Mouse (Mus musculus) layer of hippocampus, postnatal 10 days (tissue): Measurements from ENCODE around the gene Fsd1l. TPM values are rescaled to one million over a fixed set of nuclear protein-coding genes. Genes with fewer than 3 reads are reported as not detected.
A peak's percentile ranks its signal among the peaks of the same experiment; 100 is the strongest.

Experiments
- DNase-seq, 2 experiments: peaks; one replicate each; pipeline ENCODE4 v3.0.0; 2021; ENCODE audit warnings: low spot score in 2 of 2
- long read RNA-seq: library from polyadenylated mRNA; stranded (forward); transcript quantifications from one replicate; pipeline ENCODE4 v2.0.0, GENCODE M21; 2023
- total RNA-seq, 2 experiments: library from RNA; stranded (reverse); gene quantifications; 2 replicates each; pipeline ENCODE4 v1.2.3; 2021

Gene Fsd1l
- total RNA-seq: 10 to 100 TPM; 45.4 to 49.0 TPM
- long read RNA-seq: 0 reads

DNA sequence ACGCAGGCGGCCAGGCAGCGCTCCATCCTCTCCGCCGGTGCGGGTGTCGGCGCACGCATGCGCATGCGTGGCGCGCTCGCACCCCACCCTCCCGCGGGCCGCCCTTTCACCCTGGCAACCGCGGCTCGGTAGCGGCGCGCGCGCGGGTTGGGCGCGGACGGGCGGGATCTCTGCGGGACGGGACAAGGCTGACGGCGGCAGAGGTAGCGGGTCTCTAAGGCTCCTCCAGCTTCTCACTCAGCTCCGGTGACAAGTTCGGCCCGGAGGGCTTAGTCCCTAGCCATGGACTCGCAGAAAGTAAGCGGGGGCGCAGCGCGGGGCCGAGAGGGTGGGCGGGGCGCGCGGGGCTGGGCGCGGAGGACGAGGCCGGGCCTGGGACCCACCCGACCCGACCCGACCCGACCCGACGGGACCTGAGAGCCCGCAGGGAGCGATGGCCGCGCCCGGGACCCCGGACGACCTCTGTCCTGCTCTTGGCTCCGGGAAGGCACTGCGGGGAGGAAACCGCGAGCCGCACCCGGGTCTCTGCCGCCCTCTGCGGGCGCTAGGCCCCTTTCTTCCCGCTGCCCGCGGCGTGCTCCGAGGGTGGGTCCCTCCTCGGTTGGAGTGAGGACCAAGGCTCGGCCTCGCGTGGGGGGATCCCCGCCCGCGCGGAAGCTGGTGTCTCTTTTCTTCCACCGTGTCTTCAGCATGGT is at the start of gene Fsd1l:
Fsd1l (plus strand) TSS at position 156 of the 695 bp plus-strand sequence.
- peak; percentile 79 to 86 for DNase-seq

DNA sequence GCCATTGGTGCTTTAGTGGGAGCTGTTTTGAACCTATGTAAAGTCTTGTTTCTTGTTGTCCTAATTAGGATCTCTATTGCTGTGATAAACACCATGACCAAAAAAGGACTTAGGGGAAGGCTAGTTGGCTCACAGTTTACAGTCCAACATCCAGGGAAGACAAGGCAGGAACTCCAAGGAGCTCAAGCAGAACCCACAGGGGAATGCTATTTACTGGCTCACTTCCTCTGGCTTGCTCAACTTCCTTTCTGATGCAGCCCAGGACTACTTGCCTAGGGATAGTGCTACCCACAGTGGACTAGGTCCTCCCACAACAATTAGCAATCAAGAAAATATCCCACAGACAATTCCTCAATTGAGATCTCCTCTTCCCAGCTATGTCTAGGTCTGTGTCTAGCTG is 43.6 kb upstream of the Fsd1l start:
- no peak for DNase-seq

DNA sequence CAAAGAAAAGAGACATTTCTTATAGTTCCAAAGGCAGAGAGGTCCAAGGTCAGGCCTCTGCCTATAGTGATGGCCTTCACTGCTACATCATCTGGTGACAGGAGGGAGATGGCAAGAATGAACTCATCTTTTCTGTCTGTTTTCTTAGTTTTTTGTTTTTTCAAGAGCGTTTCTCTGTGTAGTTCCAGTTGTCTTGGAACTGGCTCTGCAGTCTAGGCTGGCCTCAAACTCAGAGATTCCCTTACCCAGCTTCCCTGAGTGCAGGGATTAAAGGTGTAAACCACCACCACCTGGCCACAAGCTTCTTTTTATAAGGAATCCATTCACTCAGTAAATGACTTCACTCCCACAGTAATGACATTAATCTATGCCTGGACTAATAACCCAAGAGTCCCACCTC is 42.3 kb upstream of the Fsd1l start:
- DNase-seq: no peak

DNA sequence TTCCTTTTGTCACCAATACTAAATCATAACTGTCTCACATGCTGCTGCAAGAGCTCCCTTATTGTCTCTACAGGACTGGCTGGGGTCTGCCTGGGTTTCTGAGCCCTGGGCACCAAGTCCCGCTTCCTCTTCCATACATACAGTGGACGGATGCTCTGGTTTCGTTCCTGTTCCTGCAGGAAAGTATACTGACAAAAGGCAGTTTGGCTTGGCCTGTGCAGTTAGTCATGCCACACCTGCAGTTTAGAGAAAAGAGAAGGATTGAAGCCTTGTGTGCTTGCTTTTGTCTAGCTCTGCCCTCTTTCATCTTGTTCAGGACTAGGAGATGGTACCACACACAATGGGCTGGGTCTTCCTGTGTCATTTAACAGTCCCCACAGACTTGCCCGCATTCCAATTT is 41.8 kb upstream of the Fsd1l start:
- DNase-seq: no peak

DNA sequence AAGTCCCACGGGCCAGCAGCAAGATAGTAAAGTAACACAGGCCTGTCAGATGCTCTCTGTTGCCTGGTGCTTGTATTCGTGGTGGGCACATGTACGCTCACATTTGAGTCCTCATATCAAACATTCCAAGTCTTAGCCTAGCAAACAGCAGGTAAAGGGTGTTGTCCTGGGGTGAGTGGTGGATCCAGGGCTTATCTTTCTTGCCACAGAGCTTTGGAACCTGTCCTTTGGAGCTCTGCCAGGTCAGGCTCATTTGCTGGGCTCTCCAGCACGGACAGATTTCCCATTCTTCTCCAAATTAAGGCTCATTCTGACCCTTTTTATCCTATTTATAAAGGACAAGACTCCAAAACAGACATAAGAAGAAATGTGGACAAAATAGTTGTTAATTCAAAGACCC is 41.1 kb upstream of the Fsd1l start:
- DNase-seq: no peak

DNA sequence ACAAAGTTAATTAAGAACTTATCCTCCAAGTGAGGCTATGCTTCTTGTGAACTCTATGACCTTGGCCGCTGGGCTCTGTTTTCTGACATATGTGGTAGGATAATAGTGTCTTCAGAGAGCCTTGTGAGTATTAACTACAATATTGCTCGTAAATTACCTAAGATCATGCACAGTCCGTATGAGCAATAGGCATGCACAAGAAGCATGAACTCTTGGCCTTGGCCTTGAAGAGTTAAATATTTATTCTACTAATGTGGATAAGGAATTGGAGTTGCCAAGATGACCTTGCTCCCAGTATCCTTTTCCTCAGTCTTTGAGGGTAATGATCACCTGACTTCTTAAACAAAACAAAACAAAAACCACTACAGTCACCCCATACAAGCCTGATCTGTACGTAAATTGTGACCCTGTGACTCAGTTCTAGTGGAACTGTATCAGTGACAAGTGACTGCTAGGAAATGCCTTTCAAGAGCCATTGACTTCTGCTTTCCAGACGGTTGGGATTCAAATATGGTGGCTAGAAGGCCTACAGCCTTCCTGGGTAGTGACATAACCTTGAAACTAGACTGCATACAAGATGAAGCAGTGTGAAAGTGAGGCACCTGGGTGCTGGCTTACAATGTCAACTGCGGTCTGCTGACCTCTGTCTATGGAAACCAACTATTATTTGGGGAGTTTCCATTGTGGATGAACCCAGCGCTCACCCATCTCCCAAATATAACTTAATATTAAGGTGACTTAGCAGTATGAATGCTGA is 40.4 kb upstream of the Fsd1l start:
- no peak for DNase-seq

DNA sequence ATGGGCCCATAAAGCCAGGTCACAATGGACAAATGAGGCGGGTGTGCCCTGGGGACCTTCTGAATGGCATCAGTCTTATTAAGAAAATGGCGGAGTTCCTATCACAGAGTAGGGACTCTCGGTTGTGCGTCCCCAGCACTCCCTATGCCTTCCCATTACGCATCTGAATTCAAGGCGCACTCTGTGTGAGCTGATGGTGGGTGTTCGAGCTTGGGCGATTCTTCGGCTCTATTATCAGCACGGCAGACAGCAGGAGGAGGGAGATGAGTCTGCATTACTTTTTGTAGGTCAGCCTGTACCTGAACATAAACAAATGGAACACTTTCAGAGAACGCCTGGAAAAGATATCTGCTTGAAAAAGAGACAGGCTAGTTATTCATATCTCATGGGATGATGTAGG is 39.7 kb upstream of the Fsd1l start:
- no peak for DNase-seq

DNA sequence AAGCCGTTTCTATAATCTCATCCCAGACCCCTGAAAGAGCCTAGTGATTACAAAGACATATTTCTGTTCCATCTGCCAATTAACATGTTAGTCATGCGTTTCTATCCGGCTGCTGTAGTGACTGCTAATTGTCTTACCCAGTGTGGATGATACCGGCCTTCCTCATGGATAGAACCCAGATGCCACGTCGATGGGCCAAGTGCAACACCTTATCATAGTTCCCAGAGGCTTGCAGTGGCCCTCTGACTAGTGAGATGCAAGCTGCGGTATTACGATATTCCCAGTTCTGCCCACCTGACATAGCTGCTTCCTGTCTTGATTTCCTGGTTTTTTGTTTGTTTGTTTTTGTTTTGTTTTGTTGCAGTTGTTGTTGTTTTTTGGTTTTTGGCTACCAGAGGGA is 39.3 kb upstream of the Fsd1l start:
- no peak for DNase-seq

DNA sequence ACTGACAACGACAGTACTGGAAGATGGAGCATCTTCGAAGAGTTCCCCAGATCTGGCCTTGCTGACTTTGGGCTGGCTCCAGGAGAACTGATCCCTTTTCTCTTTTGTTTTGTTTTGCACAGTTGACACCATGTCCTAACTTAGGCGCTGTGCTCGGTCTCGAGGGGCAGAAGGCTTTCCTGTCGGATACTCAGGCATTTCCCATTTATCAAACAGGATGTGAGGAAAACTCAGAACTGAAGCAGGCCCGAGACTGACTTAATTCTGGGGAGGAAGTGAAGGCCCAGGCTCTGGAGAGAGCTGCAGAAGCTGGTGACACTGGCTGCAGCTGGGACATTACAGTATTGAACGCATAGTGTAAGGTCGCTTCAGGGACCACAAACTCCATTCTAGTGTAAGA is 38.9 kb upstream of the Fsd1l start:
- no peak for DNase-seq

DNA sequence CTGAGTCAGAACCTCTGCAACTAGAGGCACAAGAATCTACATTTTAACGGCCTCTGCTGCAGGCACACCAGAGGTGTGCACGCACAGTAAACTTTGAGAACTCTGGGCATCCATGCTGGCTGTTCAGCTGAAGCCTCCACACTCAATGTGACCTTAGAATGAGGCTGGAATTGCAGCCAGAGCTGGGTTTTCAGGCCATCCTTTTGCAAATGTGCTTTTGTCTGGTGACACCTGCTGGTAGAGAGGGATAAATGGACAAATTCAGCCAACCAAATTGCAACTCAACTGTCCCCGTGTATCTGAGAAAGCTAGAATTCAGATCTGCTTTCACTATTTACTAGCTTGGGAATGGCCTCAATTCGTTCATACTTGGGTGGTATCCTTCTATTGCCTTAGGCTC is 37.1 kb upstream of the Fsd1l start:
- DNase-seq: peak; percentile 59 to 72

DNA sequence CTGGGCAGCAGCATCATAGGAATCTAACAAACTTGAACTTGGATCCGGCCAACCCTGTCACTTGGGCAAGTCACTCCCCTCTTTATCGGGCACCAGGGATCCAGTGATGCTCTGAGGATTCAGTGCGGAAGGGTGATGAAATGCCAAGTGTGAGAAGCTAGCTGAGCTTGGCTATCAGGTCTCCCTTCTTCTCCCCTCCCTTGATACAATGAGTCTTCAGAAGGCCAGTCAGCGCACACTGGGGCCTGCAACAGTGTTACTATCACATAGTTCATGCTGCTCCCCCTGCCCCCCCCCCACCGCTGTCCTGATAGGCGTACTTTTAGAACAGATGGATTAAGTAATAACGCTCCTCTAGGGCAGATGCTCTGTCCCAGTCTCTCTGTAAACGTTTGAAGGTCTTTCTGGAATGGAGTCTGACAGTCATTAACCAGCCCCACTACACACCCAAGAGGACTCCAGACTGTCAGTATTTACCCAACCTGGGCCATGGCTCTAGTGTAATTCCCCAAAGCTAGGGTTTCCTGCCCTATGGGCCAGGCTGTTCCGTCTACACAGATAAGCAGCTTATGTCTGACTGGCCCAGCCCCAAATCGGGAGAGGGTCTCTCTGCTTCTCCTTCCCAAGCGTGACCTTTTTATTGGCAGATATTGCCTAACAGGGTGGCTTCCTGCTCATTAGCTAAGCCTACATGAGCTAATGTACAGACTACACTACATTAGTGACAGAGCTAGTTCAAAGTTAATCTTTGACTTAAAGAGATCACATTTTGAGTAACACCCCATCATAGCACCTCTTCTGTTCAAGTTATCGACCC is 35.8 kb upstream of the Fsd1l start:
- DNase-seq: no peak

DNA sequence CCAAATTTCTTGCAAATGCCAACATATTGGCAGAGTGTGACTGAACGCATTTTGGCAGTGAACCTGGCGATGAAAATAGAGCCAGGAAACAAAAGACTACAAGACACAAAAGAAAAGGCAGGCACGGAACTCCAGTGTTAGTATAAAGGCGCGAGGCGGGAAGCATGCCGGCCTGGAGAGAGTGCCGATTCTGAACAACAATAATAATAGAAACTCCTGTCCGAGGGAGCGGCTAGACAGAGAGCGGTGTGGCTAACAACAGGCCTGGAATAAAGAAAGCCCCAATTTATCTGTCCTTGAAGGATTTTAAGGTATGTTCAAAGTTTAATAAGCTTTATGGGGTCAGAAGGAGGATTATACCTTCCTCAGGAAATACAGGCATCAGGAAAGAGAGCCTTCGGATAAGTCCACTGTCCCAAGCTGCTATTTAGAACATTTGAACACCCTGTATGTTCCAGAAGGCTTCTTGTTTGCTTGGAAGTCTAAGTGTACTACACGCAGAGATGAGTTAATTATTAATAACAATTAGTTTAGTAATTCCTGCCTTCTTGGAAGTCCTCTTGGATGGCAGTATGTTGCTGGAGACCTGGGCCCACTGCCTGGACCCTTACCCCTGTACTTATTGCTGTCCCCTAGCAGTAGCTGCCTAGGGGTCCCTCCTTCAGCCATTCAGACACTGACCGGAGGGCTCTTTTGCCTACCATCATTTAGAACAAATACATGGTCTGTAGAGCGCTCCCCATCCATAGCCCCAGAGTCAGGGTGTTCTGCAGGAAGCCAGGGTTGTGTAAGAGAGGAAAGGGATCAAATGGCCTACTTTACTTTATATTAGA is 35.0 kb upstream of the Fsd1l start:
- DNase-seq: no peak

DNA sequence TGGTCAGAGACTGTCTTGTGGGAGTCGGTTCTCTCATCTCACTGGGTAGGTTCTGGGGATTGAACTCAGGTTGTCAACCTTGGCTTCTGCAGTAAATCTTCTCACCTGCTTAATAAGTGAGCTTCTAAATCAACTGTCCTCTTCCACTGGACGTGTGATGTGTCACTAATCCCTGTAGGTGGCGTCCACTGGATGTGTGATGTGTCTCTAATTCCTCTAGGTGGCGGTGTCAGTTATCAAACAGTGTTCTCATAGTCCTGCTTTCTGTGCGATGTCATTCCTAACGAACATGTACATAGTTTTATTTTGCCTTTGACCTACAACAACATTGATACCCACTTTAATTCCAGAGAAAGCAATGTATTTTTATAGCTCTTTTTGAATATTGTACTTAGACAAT is 30.8 kb upstream of the Fsd1l start:
- DNase-seq: no peak

DNA sequence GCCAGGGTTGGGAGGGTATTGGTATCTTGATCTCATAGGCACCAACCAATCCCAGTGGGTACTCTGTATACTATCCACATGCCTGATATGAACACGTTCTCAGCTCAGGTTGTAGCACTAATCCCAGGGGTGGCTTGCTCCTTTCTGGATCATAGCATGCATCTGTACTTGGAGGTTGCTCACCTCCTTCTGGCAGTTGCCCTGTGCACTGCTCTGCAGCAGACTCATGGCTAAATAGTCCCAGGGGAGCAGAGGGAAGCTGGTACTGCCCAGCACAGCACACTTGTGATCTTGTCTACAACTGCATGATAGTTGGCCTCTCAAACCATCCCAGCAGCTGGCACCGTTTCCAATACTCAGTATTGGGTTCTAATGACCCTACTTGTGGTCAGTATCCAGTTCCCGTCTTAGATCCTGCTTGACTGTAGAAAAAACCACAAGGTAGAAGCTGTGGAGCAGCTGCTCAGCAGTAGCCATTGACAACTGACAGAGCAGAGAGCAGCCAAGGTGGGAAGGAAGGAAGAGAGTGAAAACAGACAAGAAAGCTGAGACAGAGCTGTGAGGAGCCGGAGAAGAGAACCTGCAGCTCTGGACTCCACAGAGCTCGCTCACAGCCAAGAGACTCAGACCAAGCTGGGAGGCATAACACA is 16.6 kb upstream of the Fsd1l start:
- DNase-seq: no peak

DNA sequence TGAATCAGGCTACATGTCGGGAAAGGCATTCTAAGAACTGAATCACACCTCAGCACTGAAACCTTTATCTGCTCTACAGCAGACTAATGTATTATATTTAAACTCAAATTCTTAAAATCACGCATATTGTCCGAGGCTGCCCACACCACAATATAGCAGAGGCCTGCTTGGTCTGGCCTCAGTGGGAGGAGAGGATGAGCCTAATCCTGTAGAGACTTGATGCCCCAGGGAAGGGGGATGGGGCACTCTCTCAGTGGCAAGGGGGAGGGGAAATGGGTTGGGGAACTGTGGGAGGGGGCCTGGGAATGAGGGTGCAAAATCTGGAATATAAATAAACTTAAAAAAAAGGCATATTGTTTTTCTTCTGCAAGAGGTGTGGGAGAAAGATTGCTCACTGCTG is 13.3 kb upstream of the Fsd1l start:
- no peak for DNase-seq

DNA sequence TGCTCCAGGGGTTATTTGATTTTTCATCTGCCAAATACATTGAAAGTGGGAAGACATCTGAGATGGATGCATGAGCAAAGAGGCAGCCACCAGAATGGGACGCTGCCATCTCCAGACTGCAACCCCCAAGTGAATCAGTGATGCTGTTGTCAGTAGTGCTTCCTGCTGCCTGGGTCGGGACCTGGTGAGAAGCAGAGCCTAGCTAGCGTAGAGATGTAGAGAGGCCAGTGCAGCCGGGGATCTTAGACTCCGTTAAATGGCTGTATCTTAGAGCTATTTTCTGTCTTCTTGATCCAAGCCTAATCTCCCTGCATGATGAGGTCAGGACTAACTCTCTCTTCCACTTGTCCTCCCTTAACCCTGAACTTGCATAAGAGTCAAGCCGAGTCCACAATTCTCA is 11.2 kb upstream of the Fsd1l start:
- no peak for DNase-seq

DNA sequence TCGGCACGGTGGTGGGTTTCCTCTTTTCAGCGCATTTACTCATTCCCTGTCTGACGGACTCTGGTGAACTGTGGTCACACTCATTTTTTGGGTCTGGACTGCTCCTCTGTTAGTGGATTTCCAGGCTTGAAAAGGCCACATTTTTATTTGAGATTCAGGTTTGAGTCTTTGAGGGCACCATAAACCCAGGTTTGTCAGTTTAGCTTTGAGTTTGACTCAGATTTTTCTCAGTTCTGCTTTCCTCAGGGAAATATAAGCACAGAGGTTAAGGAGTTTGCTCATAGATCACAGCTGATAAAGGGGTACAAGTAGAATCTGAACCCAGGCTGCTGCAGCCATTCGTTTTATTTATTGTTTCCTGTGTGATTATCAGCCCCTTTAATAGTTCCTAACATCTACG is 10.2 kb upstream of the Fsd1l start:
- DNase-seq: no peak

DNA sequence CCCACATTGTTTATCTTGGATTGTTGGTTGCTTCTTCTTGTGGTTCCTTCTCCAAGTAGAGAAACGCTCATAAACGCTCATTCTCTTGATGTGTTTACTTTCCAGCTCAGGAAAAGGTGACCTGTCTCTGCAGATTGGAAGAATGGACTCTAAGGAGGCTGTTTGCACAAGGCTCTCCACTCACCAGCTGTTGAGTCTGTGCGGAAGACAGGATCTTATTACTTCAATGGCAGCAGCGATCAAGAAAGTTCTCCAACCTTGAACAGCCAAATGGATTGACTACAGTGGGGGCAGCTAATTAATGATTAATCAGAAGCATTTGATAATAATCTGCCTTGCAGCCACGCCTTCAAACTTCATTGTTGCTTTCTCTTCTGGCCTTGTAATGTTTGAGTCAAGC is 9.8 kb upstream of the Fsd1l start:
- no peak for DNase-seq

DNA sequence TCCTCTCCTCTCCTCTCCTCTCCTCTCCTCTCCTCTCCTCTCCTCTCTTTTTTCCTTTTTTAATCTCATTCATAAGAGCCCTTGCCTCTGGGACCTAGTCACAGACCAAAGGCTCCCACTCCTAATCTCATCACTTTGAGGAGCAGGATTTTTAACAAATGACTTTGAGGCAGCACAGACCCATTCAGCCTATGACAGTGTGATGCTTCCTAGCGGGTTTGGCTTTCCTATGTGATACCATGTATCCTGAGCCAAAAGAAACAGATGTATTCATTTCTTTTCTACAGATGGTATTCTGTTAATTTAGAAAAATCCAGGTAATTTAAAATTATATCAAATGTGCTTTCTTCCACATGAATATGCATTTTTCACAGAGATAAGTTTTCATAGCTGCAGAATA is 7.6 kb upstream of the Fsd1l start:
- no peak for DNase-seq

DNA sequence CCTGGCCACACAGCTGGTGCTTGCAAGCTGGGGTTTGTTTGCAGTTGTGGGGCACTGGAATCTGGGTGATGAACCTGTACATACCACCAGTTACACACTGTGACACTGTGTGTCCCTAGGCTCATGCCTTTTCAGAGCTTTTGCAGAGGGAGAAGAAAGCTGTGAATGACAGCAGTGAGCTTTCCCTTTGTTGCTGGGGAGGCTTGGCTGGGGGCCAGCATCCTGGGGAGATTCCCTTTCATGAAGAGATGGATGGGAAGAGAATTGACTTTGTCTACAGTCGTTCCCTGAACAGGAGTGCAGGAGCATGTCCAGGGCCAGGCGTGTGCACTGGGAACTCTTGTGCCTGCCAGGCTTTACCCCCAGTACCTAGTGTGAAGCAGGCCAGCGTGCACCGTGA is 6.5 kb upstream of the Fsd1l start:
- peak; percentile 56 to 74 for DNase-seq

DNA sequence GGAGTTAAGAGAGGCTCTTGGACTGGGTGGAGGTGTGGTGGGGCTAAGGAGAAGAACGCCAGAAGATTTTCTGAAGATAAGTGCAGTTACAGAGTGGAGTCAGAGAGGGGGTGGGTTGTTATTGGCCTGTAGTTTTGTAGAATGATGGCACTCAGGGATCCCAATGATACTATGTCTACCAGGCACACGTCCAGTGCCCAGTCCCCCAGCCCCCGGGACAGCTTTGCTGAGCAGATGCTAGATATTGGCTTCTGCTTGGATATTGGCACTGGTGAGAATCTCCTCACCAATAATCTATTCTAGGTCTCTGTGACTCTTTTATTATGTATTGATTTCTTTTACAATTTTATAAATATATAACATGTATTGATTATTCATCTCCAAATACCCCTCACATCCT is 6.0 kb upstream of the Fsd1l start:
- peak in 1 of 2 experiments; percentile 37 for DNase-seq
